Mouse (Mus musculus) cerebral cortex, adult 2 months (tissue): ENCODE measurements around the gene Trio.

Experiments used
- WGBS: fragments of 180-500 bp; shearing (Covaris S2); methylation state at CpG from one replicate; pipeline ENCODE4 v1.1.7; 2018; 5-methylcytosine and 5-hydroxymethylcytosine counted together

The Trio gene

DNA sequence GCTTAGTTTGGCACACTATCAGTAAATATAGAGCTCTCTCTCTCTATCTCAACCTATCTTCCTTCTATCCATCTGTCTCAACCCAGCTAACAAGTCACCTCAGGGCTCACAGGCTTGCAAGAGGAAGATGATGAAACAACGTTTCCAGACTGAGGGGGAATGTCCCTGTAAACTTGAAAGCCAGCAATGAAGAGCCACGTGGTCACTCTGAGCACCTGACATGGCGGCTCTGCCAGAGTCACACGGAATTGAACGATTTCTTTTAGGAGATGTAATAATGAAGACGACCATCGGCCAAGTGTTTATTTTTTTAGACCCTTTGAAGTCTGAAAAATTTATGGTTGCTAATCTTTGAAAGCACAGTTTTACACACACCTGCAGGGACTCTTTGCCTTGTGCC is 251.2 kb downstream of the Trio start:
- 66% methylated on average over 7 of the region's 7 CpGs for WGBS

GRCm38 (mm10) chr15:27772125-27772627 is 253.5 kb downstream of the Trio start:
- 63% methylated on average over 7 of the region's 7 CpGs for WGBS

GRCm38 (mm10) chr15:27771581-27771980 is 254.1 kb downstream of the Trio start:
- 81% methylated on average over 7 of the region's 7 CpGs for WGBS

- WGBS, result 46% methylated on average over 12 of the region's 12 CpGs
Observed at GRCm38 (mm10) chr15:27770513-27771196, 255.0 kb downstream of the Trio start.

DNA sequence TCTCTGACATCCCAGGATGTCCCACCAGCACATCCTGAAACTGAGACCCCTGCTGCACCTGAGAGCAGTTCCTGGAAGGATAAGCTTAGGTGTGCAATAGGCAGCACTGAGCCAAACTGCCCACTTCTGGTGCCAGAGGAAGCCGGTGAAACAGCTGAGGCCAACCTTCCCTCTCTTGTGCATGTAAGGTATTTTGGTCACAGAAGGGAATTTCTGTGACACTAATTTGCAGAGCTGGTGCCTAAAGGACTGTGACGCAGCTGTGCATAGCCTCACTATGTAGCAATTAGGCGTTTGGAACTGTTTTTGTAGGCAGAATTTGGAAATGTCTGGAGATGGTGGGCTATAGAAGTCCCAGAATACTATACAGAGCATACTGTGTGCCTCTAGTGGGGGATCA is 264.2 kb downstream of the Trio start:
- WGBS, result 53% methylated on average over 3 of the region's 3 CpGs

GRCm38 (mm10) chr15:27760655-27761054 is 265.0 kb downstream of the Trio start:
- WGBS, result 57% methylated on average over 1 of the region's 1 CpGs

- 34% methylated on average over 5 of the region's 5 CpGs for WGBS
Observed at GRCm38 (mm10) chr15:27759890-27760289, 265.8 kb downstream of the Trio start.

DNA sequence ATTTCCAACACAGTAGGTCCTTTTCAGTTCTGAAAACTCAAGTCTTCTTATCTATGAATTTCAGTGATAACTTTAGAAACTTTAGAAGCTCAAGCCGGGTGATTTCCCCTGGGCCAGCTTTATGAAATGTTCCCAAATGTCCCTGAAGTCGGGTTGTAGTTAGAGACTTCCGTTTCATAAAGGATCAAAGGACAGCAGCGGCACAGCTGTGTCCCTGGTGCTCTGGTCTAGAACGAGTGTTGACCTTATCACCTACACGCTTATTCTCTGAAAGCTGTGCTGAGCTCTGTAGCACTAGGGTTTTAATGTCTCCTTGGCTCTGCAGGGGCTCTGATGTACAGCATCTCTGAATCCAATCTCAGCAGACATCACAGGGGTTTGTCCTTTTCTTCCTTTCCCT is 267.0 kb downstream of the Trio start:
- WGBS, result 72% methylated on average over 6 of the region's 6 CpGs

GRCm38 (mm10) chr15:27756426-27756825 is 269.2 kb downstream of the Trio start:
- WGBS, result 58% methylated on average over 11 of the region's 11 CpGs

GRCm38 (mm10) chr15:27754571-27755260 is 270.9 kb downstream of the Trio start:
- 59% methylated on average over 7 of the region's 7 CpGs for WGBS

DNA sequence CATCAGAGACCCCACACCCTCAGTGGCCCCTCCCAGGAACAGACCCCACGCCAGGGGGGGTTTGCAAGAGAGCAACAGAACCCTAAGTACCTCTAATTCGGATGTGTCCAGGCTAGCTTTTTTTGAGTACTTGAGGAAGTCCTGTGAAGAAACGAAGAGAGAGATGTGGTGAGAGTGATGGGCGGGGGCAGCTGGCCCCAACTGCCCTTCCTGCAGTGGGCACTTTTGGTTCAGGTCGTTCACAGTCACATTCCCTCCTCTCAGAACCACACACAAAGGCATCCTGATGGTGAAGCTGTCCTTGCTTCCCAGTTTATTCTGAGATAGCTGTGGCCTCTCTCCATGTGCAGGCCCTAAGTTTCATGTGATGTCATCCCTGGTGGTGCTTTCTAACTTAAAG is 271.7 kb downstream of the Trio start:
- WGBS, result 66% methylated on average over 5 of the region's 5 CpGs

DNA sequence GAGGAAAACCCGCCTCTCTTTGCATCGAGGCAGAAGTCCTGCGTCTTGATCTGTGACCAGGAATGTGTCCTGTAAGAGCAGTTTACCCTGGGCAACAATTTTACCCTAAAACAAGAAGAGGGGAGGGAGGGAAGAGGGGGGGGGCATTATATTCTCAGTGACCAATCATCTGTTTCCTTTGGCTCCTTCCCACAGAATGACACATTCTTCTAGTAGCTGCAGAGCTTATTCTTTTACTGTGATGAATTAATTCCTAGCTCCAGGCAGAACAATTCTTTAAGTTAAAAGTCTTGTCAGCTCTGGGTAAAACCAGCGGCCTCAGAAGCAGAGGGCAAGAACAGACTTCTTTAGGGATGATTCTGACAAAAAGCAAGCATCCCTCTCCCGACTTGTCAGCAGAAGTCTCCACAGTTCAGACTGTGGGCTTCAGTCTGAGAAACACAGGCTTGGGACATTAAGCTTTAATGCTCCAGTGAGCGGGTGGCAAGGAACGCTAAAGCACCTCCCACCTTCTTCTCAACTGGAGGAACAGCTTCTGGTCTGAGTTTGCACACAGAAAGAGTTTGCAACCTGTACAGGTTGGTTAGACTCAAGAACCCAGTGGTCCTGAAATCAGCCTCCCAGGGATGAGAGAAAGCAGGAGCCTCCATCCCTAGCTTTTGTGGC is 272.8 kb downstream of the Trio start:
- WGBS, result 43% methylated on average over 7 of the region's 7 CpGs

- WGBS, result 63% methylated on average over 12 of the region's 12 CpGs
Observed at GRCm38 (mm10) chr15:27751612-27752405, 273.8 kb downstream of the Trio start.

DNA sequence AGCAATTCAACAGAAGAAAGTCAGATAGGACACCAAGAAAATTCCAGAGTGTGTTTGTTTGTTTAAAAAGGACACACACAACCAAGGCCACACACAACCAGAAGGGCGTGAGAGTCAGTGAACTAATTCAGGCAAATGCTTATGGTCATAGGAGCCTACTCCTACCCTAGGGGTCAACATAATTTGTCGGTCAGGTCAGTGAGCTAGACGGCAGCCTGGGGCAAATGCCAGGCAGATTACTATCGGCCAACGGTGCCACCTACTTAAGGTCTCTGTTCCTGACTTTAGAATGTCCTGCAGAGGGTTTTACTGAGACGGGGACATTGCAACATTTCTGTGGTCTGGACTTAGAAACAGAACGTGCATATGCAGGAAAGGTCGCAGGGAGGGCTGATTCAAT is 276.9 kb downstream of the Trio start:
- WGBS, result 87% methylated on average over 8 of the region's 8 CpGs

DNA sequence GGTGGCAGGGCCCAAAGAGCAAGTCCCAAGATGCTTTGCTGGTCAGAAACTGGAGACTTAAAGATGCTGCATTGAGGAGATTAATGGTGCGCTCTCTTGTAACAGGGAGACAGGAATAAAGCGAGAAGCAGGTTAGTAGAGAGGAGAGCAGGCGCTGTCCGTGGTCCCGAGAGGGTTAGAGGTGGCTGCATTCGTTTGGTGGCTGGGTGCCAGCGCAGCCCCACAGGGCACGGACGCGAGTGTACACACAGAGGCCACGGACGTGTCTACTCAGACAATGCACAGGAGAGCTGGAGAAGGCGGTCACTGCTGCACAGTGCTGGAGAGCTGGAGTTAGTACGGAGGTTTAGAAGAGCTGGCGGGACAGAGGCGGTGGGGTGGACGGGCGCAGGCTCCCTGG is 278.1 kb downstream of the Trio start:
- 84% methylated on average over 18 of the region's 18 CpGs for WGBS

DNA sequence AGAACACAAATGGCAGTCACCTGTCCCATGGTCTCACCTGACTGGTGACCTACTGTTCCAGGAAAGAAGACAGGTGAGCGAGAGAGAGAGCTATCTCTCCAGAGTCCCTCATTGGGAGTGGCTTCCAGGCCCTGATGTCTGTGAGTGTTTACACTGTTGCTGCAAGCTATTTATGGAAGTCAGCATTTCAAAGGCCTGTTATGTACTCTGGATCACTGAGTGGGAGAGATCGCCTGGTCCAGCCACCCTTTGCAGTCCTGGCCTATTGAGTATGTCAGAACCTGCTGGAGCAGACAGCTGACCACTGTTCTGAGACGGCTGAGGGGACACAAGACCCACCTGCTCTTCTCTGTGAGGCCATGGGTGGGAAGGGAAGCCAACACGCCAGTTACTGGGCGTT is 280.7 kb downstream of the Trio start:
- 67% methylated on average over 5 of the region's 5 CpGs for WGBS

- WGBS, result 76% methylated on average over 7 of the region's 7 CpGs
Observed at GRCm38 (mm10) chr15:27740080-27740479, 285.6 kb downstream of the Trio start.

DNA sequence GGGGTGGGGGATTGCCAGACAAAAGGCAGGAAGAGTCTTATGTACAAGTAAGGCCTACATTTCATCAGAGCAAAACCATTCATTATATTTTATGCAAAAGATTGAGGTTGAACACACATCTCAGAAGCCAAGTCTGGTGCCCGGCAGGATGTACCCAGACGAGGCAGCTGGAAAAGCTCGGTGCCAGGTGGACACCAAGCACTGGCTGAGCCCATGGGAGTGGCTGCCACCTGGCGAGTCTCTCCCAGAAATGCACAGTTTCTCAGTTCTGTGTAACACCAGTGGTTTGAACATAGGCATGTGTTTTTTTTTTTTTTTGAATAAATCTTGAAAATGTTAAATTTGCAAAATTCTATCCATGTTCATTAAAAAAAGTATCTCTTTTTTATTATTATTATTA is 293.8 kb downstream of the Trio start:
- WGBS, result 50% methylated on average over 4 of the region's 4 CpGs

- WGBS, result 54% methylated on average over 6 of the region's 6 CpGs
Observed at GRCm38 (mm10) chr15:27726228-27726627, 299.4 kb downstream of the Trio start.

- WGBS, result 68% methylated on average over 9 of the region's 9 CpGs
Observed at GRCm38 (mm10) chr15:27724796-27725680, 300.6 kb downstream of the Trio start.

GRCm38 (mm10) chr15:27724298-27724697 is 301.4 kb downstream of the Trio start:
- 70% methylated on average over 6 of the region's 6 CpGs for WGBS
